Mouse (Mus musculus) spleen, embryonic (tissue): Measurements from ENCODE around the gene Erbb3.

Experiments
- CTCF ChIA-PET: fragments of 350-600 bp; sonication (Branson Sonifier 250); formaldehyde crosslinking; loops from one replicate; lab custom pipeline; 2022; lab: Charles Lee

Erbb3 gene

DNA sequence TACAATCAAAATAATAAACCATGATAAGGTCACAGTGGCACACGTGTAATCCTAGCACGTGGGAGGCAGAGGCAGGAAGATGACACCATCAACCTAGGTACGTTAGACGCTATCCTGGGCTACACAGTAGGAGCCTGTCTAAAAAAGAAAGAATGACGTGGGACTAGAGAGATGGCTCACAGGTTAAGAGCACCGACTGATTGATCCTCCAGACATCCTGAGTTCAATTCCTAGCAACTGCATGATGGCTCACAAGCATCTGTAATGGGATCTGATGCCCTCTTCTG lies 23.6 kb upstream of the Erbb3 start:
- CTCF ChIA-PET = interaction anchor here (0.6 kb wide), 1 partner anchor 50 kb away, joined by 3 read pairs; no protein-coding TSS in a partner anchor

- CTCF ChIA-PET = interaction anchor here (0.6 to 0.7 kb wide), 3 partner anchors 9 to 49 kb away, joined by 3 to 4 read pairs (median 3); no protein-coding TSS in a partner anchor
Observed at GRCm38 (mm10) chr10:128612433-128613153, 23.1 kb upstream of the Erbb3 start.

- CTCF ChIA-PET = no interaction called here
Observed at GRCm38 (mm10) chr10:128606483-128606882, 17.0 kb upstream of the Erbb3 start.

DNA sequence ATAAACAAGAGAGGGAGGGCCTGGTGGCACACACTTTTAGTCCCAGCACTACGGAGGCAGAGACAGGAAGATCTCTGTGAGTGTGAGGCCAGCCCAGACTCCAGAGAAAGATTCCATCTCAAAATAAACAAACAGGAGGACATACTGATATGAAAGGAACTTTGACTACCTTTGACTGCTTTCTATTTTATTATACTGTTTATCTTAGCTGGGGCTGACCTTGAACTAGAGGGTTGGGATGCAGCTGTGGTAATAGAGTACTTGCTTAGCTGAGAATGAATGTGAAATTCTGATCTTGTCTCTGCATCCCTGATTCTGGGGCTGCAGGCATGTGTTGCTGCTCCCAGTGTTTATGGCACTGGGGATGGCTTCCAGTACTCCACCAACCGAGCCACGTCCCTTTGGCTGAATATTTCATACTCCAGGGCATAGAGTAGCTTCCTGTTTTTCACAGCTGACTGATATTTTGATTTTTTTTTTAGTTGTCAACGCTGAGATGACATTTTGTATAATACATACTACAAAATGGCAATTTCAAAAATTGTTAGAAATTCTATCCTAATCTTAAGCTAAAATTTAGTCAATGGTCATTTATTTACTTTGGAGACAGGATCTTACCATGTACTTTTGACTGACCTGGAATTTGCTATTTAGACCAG lies 13.1 kb upstream of the Erbb3 start:
- CTCF ChIA-PET = interaction anchor here (0.6 to 0.7 kb wide), 2 partner anchors 12 to 104 kb away, joined by 3 to 4 read pairs; partner anchors contain the start of gene Myl6b

DNA sequence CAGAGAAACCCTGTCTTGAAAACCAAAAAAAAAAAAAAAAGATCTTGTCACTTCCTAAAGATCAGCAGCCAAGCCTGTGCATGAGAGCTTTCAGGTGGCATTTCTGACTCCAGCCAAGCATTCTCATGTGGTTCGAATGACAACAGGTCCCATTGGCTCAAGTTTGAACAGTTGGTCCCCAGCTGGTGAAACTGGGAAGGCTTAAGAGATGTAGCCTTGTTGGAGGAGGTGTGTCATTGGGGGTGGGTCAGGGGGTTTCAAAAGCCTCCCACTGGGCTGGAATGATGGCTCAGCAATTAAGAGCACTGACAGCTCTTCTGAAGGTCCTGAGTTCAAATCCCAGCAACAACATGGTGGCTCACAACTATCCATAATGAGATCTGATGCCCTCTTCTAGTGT lies 12.0 kb upstream of the Erbb3 start:
- CTCF ChIA-PET = no interaction called here

DNA sequence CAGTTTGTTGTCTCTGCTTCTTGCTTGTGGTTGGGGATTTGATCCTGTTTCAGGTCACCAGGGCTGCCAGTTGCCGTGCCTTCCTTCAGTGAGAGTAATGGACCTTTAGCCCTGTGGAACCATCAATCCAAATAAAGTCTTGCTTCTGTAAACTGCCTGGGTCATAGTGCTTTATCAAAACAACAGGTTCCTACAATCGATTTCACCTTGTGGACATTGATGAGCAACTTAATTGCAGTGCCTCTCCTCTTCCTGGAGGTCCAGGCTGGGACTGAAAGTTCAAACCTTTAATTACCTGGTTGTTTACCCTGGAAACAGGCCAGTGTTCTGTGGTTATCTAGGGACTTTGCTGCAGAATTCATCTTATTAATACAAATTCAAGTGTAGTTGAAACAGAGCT lies 9.0 kb upstream of the Erbb3 start:
- CTCF ChIA-PET = no interaction called here

GRCm38 (mm10) chr10:128592797-128593196 lies 3.3 kb upstream of the Erbb3 start:
- CTCF ChIA-PET = interaction anchor here (0.6 kb wide), 2 partner anchors 93 to 256 kb away, joined by 3 to 8 read pairs; no protein-coding TSS in a partner anchor

- CTCF ChIA-PET = interaction anchor here (0.5 kb wide), 1 partner anchor 9 kb away, joined by 3 read pairs; no protein-coding TSS in a partner anchor
Observed at GRCm38 (mm10) chr10:128591436-128591835, 2.0 kb upstream of the Erbb3 start.

DNA sequence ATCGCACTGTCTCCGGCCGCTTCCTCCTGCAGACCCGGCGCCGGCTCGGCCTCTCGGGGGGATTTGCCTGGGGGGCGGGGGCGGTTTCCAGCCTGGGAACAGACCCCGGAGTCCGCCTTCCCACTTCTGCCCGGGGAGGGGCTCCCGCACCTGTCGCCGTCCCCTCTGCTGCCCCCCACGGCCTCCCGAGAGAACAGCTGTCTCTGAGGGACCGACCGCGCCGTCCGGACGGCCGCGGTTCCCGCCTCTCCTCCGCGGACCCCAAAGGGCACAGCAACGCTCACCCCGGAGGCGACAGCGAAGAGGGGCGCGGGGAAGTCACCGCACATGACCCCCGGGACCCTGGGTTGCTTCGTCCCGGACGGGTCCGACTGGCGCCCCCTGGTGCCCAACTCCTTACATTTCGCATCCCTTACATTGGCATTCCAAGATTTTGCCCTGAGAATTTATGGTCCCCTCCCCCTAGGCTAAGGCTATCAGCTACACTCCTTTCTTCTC lies 790 bp upstream of the Erbb3 start:
- CTCF ChIA-PET = interaction anchor here (0.5 kb wide), 1 partner anchor 121 kb away, joined by 4 read pairs; no protein-coding TSS in a partner anchor

GRCm38 (mm10) chr10:128588775-128589463 lies 533 bp downstream of the Erbb3 start:
- CTCF ChIA-PET = no interaction called here

- CTCF ChIA-PET = no interaction called here
Observed at GRCm38 (mm10) chr10:128588136-128588535, 1.3 kb downstream of the Erbb3 start.

GRCm38 (mm10) chr10:128587697-128588096 lies 1.8 kb downstream of the Erbb3 start:
- CTCF ChIA-PET = no interaction called here

GRCm38 (mm10) chr10:128587120-128587519 lies 2.3 kb downstream of the Erbb3 start:
- CTCF ChIA-PET = no interaction called here

DNA sequence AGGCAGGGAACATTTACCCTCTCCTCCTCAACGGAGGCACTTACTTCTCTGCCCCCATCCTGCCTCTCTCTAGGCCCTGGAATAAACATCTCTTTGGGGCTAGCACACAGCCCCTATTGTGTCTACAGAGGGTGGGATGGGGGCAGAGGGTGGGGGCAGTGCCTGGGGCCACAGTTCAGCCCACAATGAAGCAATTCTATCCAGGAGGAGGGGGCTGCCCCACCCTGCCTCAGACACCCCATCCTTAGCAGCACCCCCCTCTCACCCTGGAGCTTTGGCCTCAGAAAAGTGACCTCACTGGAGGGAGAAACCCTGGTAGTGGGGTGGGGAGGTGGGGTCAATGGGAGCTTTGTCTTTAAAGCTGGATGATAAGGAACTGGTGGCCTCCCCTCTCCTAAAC lies 2.9 kb downstream of the Erbb3 start:
- CTCF ChIA-PET = no interaction called here

GRCm38 (mm10) chr10:128584386-128584785 lies 5.1 kb downstream of the Erbb3 start:
- CTCF ChIA-PET = no interaction called here

DNA sequence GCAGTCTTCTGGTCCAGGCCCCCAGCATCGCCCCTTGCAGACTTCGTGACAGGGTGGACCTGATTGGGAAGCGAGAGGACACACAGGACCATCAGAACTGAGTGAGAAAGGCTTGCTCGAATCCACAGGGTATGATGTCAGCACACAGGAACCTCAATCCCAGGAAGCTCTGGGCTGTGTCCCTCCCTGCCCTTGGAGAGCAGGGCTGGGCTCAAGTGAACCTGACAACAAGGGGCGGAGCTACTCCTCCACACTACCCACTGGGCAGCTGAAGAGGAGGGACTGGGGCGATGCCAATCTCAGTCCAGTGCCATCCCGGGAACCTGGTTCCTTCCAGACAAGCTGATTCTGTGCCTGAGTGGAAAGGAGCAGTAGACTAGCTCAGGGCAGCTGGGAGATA lies 5.8 kb downstream of the Erbb3 start:
- CTCF ChIA-PET = no interaction called here

DNA sequence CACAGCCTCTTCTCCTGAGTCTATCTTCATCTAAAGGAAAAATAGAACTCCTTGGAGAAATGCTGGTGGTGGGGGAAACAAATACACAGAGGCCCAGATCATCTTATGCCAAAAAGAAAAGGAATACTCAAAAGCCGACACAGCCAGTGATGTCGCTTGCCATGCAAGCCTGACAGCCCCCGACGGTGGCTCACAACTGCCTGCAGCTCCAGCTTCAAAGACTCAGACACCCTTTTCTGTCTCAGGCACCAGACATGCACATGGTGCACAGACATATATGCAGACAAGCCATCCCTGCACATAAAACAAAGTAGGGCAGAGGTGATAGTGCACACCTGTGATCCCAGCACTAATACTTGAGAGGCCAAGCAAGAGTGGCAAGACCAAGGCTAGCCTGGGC lies 9.7 kb downstream of the Erbb3 start:
- CTCF ChIA-PET = interaction anchor here (0.8 kb wide), 1 partner anchor 15 kb away, joined by 3 read pairs; no protein-coding TSS in a partner anchor

DNA sequence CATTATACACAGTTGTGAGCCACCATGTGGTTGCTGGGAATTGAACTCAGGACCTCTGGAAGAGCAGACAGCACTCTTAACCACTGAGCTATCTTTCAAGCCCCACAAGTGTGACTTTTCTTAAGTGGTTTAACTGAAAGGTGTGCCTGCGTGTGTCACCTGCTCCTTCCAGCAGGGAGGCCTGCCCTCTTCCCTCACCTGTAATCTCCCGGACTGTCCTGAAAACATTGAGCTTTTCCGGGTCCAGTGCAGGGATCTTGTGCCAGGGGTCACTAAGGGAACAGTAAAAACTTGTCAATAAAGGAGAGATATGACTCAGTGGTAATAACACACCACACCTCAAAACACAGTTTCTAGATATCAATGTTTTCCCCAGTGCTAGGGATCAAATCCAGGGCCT lies 10.2 kb downstream of the Erbb3 start:
- CTCF ChIA-PET = interaction anchor here (0.8 kb wide), 1 partner anchor 15 kb away, joined by 3 read pairs; no protein-coding TSS in a partner anchor

GRCm38 (mm10) chr10:128578330-128578729 lies 11.1 kb downstream of the Erbb3 start:
- CTCF ChIA-PET = no interaction called here

DNA sequence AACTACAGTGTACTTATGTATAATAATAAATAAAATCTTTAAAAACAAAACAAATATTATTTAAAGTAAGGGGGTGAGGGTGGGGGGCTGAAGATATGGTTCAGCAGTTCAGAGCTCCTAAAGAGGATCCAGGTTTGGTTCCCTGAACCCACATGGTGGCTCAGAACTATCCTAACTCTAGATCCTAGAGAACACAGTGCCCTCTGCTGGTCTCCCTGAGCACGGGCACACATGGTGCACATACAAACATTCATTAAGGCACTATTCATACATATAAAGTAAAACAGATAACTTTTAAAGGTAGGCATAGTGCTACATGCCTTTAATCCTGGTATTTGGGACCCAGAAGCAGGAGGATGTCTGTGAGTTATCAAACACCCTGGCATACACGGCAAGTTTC lies 14.4 kb downstream of the Erbb3 start:
- CTCF ChIA-PET = no interaction called here

- CTCF ChIA-PET = interaction anchor here (0.6 kb wide), 1 partner anchor 48 kb away, joined by 14 read pairs; no protein-coding TSS in a partner anchor
Observed at GRCm38 (mm10) chr10:128565788-128566531, 23.5 kb downstream of the Erbb3 start, which contains the start of gene Pa2g4. Gene Pa2g4, minus strand, starts transcription at chr10:128565987.
